Mouse (Mus musculus): ENCODE measurements around the gene Prss36. TPM values are rescaled to one million over a fixed set of nuclear protein-coding genes. Genes with fewer than 3 reads are reported as not detected.
"Not testable (repeated sequence)": the region's sequence is repeated elsewhere in the genome, so short reads cannot be mapped to it uniquely, and the experiment has no call there.

The Prss36 gene
- polyA plus RNA-seq, 2 experiments, result 14.1 to 14.5 TPM

GRCm38 (mm10) chr7:127899997-127900396, 46.5 kb downstream of the Prss36 start:
- Histone ChIP-seq H3K9ac (ENCODE audit: low read depth, low read length, severe bottlenecking) (no peak overlapping the region), H3K4me3 (replicated peaks; ENCODE audit: low read length) (no peak overlapping the region), H3K27ac (replicated peaks; ENCODE audit: low read depth, low read length) (no peak overlapping the region), H3K4me2 (replicated peaks; ENCODE audit: low read depth, low read length, severe bottlenecking) (no peak overlapping the region), H3K27me3 (ENCODE audit: control insufficient read depth, insufficient read depth, low read length) (no peaks in the 10 kb centered on the region), H3K9me3 (ENCODE audit: control insufficient read depth, low read length) (no peaks in the 10 kb centered on the region), H3K4me1 (ENCODE audit: control insufficient read depth, insufficient read depth, low read length) (peaks cover 5% of the 10 kb centered on the region; the same call in 1 of the 2 replicates), H3K36me3 (ENCODE audit: control insufficient read depth, insufficient read depth, low read length) (peaks cover 1% of the 10 kb centered on the region; the same call in 1 of the 2 replicates)
- DNase-seq (ENCODE audit: low spot score), result no peak
- ATAC-seq (ENCODE audit: low FRiP score, low read depth), result no peak
- 49% methylated on average over 7 of the region's 7 CpGs for WGBS
- TF ChIP-seq POLR2A (IDR thresholded peaks at IDR 0.05; ENCODE audit: borderline replicate concordance, extremely low read depth, insufficient read depth, insufficient read length), result no peak

GRCm38 (mm10) chr7:127898179-127898956, 48.2 kb downstream of the Prss36 start:
- Histone ChIP-seq H3K4me1 (ENCODE audit: control insufficient read depth, insufficient read depth, low read length) (peaks cover 4% of the 10 kb centered on the region), H3K9me3 (ENCODE audit: control insufficient read depth, low read length) (no peaks in the 10 kb centered on the region), H3K36me3 (ENCODE audit: control insufficient read depth, insufficient read depth, low read length) (peaks cover 6% of the 10 kb centered on the region; the same call in 1 of the 2 replicates), H3K4me2 (replicated peaks; ENCODE audit: low read depth, low read length, severe bottlenecking) (no peak overlapping the region), H3K27me3 (ENCODE audit: control insufficient read depth, insufficient read depth, low read length) (no peaks in the 10 kb centered on the region), H3K9ac (ENCODE audit: low read depth, low read length, severe bottlenecking) (no peak overlapping the region), H3K4me3 (replicated peaks; ENCODE audit: low read length) (no peak overlapping the region), H3K27ac (replicated peaks; ENCODE audit: low read depth, low read length) (no peak overlapping the region)
- DNase-seq (ENCODE audit: low spot score), result no peak
- ATAC-seq (ENCODE audit: low FRiP score, low read depth), result no peak
- WGBS, result 40% methylated on average over 10 of the region's 10 CpGs
- TF ChIP-seq POLR2A (IDR thresholded peaks at IDR 0.05; ENCODE audit: borderline replicate concordance, extremely low read depth, insufficient read depth, insufficient read length), result no peak

DNA sequence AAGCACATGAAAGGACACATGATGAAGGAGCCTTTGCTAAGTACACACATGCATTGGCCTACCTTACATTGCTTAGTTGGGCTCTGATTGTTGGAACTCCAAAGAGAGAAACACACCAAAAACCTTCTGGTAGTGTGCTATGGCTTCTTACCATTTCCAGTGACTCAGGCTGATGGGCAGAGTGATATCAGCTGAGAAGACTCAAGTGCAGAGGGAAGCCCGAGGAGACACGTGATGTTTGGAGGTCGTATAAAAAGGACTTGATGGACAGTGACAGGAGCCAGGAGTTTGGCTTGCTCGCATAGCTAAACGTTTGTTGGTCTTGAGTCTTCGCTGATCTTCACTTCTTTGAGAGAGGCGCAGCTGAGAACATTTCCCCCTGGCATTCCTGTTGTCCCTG, 49.0 kb downstream of the Prss36 start:
- Histone ChIP-seq H3K27me3 (ENCODE audit: control insufficient read depth, insufficient read depth, low read length) (no peaks in the 10 kb centered on the region), H3K27ac (replicated peaks; ENCODE audit: low read depth, low read length) (no peak overlapping the region), H3K36me3 (ENCODE audit: control insufficient read depth, insufficient read depth, low read length) (peaks cover 14% of the 10 kb centered on the region), H3K4me3 (replicated peaks; ENCODE audit: low read length) (no peak overlapping the region), H3K4me1 (ENCODE audit: control insufficient read depth, insufficient read depth, low read length) (peaks cover 4% of the 10 kb centered on the region), H3K9me3 (ENCODE audit: control insufficient read depth, low read length) (no peaks in the 10 kb centered on the region), H3K9ac (ENCODE audit: low read depth, low read length, severe bottlenecking) (no peak overlapping the region), H3K4me2 (replicated peaks; ENCODE audit: low read depth, low read length, severe bottlenecking) (no peak overlapping the region)
- TF ChIP-seq POLR2A (IDR thresholded peaks at IDR 0.05; ENCODE audit: borderline replicate concordance, extremely low read depth, insufficient read depth, insufficient read length), result no peak
- ATAC-seq (ENCODE audit: low FRiP score, low read depth) (no peak), DNase-seq (ENCODE audit: low spot score) (no peak)
- WGBS, result 87% methylated on average over 7 of the region's 7 CpGs

DNA sequence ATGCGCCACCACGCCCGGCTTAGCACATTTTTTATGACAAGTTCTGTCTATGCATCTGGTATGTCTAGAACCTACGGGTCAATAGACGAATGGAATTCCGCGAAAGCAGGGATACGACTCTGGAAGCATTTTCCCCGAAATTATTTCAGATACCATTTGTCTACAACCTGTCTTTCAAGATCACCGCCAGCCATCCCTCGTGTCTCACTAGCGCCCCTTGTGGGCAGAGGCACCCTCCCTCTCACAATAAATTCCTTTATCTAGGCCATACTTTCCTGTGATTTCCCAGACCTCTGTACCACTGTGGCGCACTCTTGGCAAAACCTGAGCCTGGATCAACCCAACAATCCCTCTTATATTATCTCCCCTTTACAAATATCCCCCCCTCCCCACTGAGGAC, 50.1 kb downstream of the Prss36 start:
- WGBS, result 61% methylated on average over 13 of the region's 13 CpGs
- TF ChIP-seq POLR2A (IDR thresholded peaks at IDR 0.05; ENCODE audit: borderline replicate concordance, extremely low read depth, insufficient read depth, insufficient read length), result no peak
- no peak for ATAC-seq (ENCODE audit: low FRiP score, low read depth)

GRCm38 (mm10) chr7:127895891-127896290, 50.6 kb downstream of the Prss36 start:
- not testable (repeated sequence) for H3K27ac ChIP-seq (replicated peaks; ENCODE audit: low read depth, low read length); H3K9me3 ChIP-seq (ENCODE audit: control insufficient read depth, low read length); DNase-seq (ENCODE audit: low spot score); H3K9ac ChIP-seq (ENCODE audit: low read depth, low read length, severe bottlenecking); H3K27me3 ChIP-seq (ENCODE audit: control insufficient read depth, insufficient read depth, low read length); H3K4me1 ChIP-seq (ENCODE audit: control insufficient read depth, insufficient read depth, low read length)
- Histone ChIP-seq H3K36me3 (ENCODE audit: control insufficient read depth, insufficient read depth, low read length) (peaks cover 25% of the 10 kb centered on the region), H3K4me2 (replicated peaks; ENCODE audit: low read depth, low read length, severe bottlenecking) (peak overlapping the region; percentile 63), H3K4me3 (replicated peaks; ENCODE audit: low read length) (peak overlapping the region; percentile 50)
- 72% methylated on average over 7 of the region's 7 CpGs for WGBS
- peak; percentile 1; the same call in 1 of the 2 replicates for ATAC-seq (ENCODE audit: low FRiP score, low read depth)

More for the DNA sequence above, 50.1 kb downstream of the Prss36 start:
- no peaks in the 10 kb centered on the region for H3K27me3 ChIP-seq (ENCODE audit: control insufficient read depth, insufficient read depth, low read length)
- no peak overlapping the region for H3K27ac ChIP-seq (replicated peaks; ENCODE audit: low read depth, low read length)
- peaks cover 22% of the 10 kb centered on the region for H3K36me3 ChIP-seq (ENCODE audit: control insufficient read depth, insufficient read depth, low read length)
- no peak overlapping the region for H3K9ac ChIP-seq (ENCODE audit: low read depth, low read length, severe bottlenecking)
- H3K4me1 ChIP-seq (ENCODE audit: control insufficient read depth, insufficient read depth, low read length), result peaks cover 4% of the 10 kb centered on the region
- H3K4me3 ChIP-seq (replicated peaks; ENCODE audit: low read length), result no peak overlapping the region
- H3K9me3 ChIP-seq (ENCODE audit: control insufficient read depth, low read length), result no peaks in the 10 kb centered on the region
- H3K4me2 ChIP-seq (replicated peaks; ENCODE audit: low read depth, low read length, severe bottlenecking), result no peak overlapping the region
- peak; percentile 24 for DNase-seq (ENCODE audit: low spot score)
